Comparison of ENCODE assay signal across 44 mouse cellular contexts in genomic region chr7:46680732-46681131, GRCm38 (mm10). TPM values are rescaled to one million over a fixed set of nuclear protein-coding genes. Genes with fewer than 3 reads are reported as not detected.
"Had no signal": no experiment of that assay in that cellular context is flagged by ENCODE, and none has a peak within 500 bp of the region (broad histone marks: within the 10 kb centered on the region; RNA-seq: fewer than 3 reads in every experiment).

No protein-coding gene starts in this region.

- H3K27me3 ChIP-seq: limb, embryonic 12.5 days; limb, embryonic 13.5 days; limb, embryonic 15.5 days; liver, embryonic 12.5 days; liver, embryonic 13.5 days; liver, embryonic 15.5 days; lung, embryonic 15.5 days; midbrain, embryonic 12.5 days; midbrain, embryonic 13.5 days; midbrain, embryonic 15.5 days had no signal

- H3K9me3 ChIP-seq: limb, embryonic 10.5 days; limb, embryonic 12.5 days; limb, embryonic 13.5 days; limb, embryonic 15.5 days; liver, embryonic 12.5 days; liver, embryonic 13.5 days; liver, embryonic 15.5 days; lung, embryonic 15.5 days; megakaryocyte, embryonic 14.5 days; midbrain, embryonic 10.5 days; midbrain, embryonic 12.5 days; midbrain, embryonic 13.5 days; midbrain, embryonic 15.5 days had no signal

- DNase-seq: left cerebral cortex, postnatal 4 days; liver; liver, embryonic 13.5 days; liver, postnatal 0 days; lung, adult 18-20 months; lung, adult 2 months; lung, embryonic 14.5 days; lung, postnatal 10 days; lung, postnatal 14 days; lung, postnatal 36 days; midbrain, embryonic 14.5 days had no signal

- H3K27ac ChIP-seq: limb, embryonic 10.5 days; limb, embryonic 12.5 days; limb, embryonic 13.5 days; limb, embryonic 15.5 days; liver, embryonic 12.5 days; liver, embryonic 13.5 days; liver, embryonic 14.5 days; liver, embryonic 15.5 days; lung, embryonic 15.5 days; macrophage; midbrain, embryonic 10.5 days; midbrain, embryonic 12.5 days; midbrain, embryonic 13.5 days; midbrain, embryonic 15.5 days had no signal

- H3K36me3 ChIP-seq: limb, embryonic 10.5 days; limb, embryonic 12.5 days; limb, embryonic 13.5 days; limb, embryonic 15.5 days; liver, embryonic 12.5 days; liver, embryonic 13.5 days; liver, embryonic 15.5 days; lung, embryonic 15.5 days; midbrain, embryonic 10.5 days; midbrain, embryonic 12.5 days; midbrain, embryonic 13.5 days; midbrain, embryonic 15.5 days had no signal

- H3K4me1 ChIP-seq: limb, embryonic 10.5 days; limb, embryonic 12.5 days; limb, embryonic 15.5 days; liver, embryonic 15.5 days; lung, embryonic 15.5 days; midbrain, embryonic 12.5 days; midbrain, embryonic 13.5 days; midbrain, embryonic 15.5 days had no signal

- H3K4me2 ChIP-seq: limb, embryonic 12.5 days; limb, embryonic 13.5 days; limb, embryonic 15.5 days; liver, embryonic 11.5 days; liver, embryonic 12.5 days; liver, embryonic 13.5 days; liver, embryonic 15.5 days; lung, embryonic 14.5 days; lung, embryonic 15.5 days; midbrain, embryonic 11.5 days; midbrain, embryonic 12.5 days; midbrain, embryonic 13.5 days; midbrain, embryonic 15.5 days had no signal

- H3K4me3 ChIP-seq: limb, embryonic 10.5 days; limb, embryonic 12.5 days; limb, embryonic 13.5 days; limb, embryonic 15.5 days; liver, embryonic 12.5 days; liver, embryonic 13.5 days; liver, embryonic 15.5 days; lung, embryonic 15.5 days; midbrain, embryonic 10.5 days; midbrain, embryonic 12.5 days; midbrain, embryonic 13.5 days; midbrain, embryonic 15.5 days; myocyte had no signal

- H3K9ac ChIP-seq: limb, embryonic 12.5 days; limb, embryonic 13.5 days; limb, embryonic 15.5 days; liver, embryonic 12.5 days; liver, embryonic 13.5 days; liver, embryonic 14.5 days; liver, embryonic 15.5 days; liver, postnatal 0 days; lung, embryonic 14.5 days; lung, embryonic 15.5 days; midbrain, embryonic 12.5 days; midbrain, embryonic 13.5 days; midbrain, embryonic 15.5 days had no signal

- ATAC-seq: liver, embryonic 12.5 days; liver, postnatal 0 days; lung, postnatal 0 days; midbrain, embryonic 13.5 days; midbrain, embryonic 15.5 days; midbrain, embryonic 16.5 days had no signal

RNA-seq across cellular contexts. Expression of gene Tph1, which starts 8.4 kb away (rescaled TPM):
- total RNA-seq: liver, adult 2 months; megakaryocyte progenitor cell, adult 5-6 weeks; megakaryocyte, adult 5-6 weeks; megakaryocyte-erythroid progenitor cell, adult 5-6 weeks; midbrain, postnatal 0 days; monocyte, adult 5-6 weeks had no signal
- polyA plus RNA-seq: limb, embryonic 10.5 days; limb, embryonic 12.5 days; liver, adult 2 months; liver, embryonic 12.5 days; liver, embryonic 13.5 days; liver, embryonic 14.5 days; liver, embryonic 15.5 days; liver, postnatal 0 days; lung, adult 2 months; macrophage had no signal

RNA-seq across cellular contexts. Expression of gene Saa3, which starts 34.8 kb away (rescaled TPM):
- total RNA-seq: left cerebral cortex, postnatal 10 days; left cerebral cortex, postnatal 14 days; left cerebral cortex, postnatal 36 days; left cerebral cortex, postnatal 4 days; megakaryocyte-erythroid progenitor cell, adult 5-6 weeks; midbrain, postnatal 0 days; monocyte, adult 5-6 weeks had no signal
- polyA plus RNA-seq: limb, embryonic 10.5 days; midbrain, embryonic 10.5 days; midbrain, embryonic 11.5 days; midbrain, embryonic 14.5 days; neural tube, embryonic 11.5 days had no signal

RNA-seq across cellular contexts. Expression of gene Saa4, which starts 51.7 kb away (rescaled TPM):
- total RNA-seq: left cerebral cortex, postnatal 10 days; left cerebral cortex, postnatal 14 days; left cerebral cortex, postnatal 25 days; left cerebral cortex, postnatal 36 days; left cerebral cortex, postnatal 4 days; megakaryocyte progenitor cell, adult 5-6 weeks; megakaryocyte, adult 5-6 weeks; megakaryocyte-erythroid progenitor cell, adult 5-6 weeks; midbrain, postnatal 0 days; monocyte, adult 5-6 weeks had no signal
- polyA plus RNA-seq: limb, embryonic 10.5 days; limb, embryonic 11.5 days; limb, embryonic 12.5 days; limb, embryonic 13.5 days; limb, embryonic 14.5 days; limb, embryonic 15.5 days; lung, embryonic 14.5 days; lung, embryonic 15.5 days; lung, embryonic 16.5 days; lung, postnatal 0 days; macrophage; midbrain, embryonic 10.5 days; midbrain, embryonic 11.5 days; midbrain, embryonic 12.5 days; midbrain, embryonic 13.5 days; midbrain, embryonic 14.5 days; midbrain, embryonic 15.5 days; midbrain, embryonic 16.5 days; midbrain, postnatal 0 days; myocyte; neural tube, embryonic 11.5 days had no signal
